Mouse (Mus musculus): ENCODE measurements at regions not wholly inside any gene's neighbourhood (a gene's known extent, or its start where the extent isn't known, plus 50 kb on each side); places are given as distances from the start of the nearest gene placed in this dataset.
"Not testable (repeated sequence)": the region's sequence is repeated elsewhere in the genome, so short reads cannot be mapped to it uniquely, and the experiment has no call there.

GRCm38 (mm10) chr3:9065892-9066291, 544.0 kb downstream of the Zfp704 start:
- no peak for DNase-seq (ENCODE audit: low read depth)

DNA sequence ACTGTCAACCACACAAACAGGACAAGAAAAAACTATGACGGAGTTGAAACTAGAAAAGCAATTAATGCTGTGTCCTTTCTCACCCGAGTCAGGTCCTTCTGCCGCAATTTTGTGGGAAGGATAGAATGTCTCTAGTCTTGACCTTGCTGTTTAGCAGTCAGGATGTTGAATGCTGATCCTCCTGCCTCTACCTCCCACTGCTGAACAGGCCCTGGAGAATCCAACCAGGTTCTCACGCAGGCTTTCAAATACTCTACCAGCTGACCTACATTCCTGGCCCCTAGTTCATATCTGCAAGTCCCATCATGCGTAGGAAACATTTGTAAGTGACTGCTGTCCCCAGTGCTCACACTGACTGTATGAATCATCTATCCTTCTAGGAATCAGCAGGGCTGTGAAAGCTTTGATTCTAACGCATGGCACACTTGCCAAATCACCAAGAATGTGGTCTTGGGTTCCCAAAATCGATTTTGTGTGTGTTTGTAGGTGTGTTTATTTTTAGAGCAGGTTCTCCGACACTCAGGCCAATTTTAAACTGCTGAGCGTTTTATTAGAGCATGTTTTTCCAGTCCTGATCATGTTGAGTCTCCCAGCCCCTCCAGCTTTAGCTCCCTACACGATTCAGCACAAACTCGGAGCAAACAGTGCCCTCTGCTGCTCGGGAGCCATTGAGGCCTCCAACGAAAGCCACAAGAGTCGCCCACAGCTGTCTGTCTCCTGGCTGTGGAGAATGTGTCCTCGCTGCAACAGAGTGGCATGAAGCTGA, 545.4 kb downstream of the Zfp704 start:
- DNase-seq (ENCODE audit: low read depth), result peak; percentile 31

DNA sequence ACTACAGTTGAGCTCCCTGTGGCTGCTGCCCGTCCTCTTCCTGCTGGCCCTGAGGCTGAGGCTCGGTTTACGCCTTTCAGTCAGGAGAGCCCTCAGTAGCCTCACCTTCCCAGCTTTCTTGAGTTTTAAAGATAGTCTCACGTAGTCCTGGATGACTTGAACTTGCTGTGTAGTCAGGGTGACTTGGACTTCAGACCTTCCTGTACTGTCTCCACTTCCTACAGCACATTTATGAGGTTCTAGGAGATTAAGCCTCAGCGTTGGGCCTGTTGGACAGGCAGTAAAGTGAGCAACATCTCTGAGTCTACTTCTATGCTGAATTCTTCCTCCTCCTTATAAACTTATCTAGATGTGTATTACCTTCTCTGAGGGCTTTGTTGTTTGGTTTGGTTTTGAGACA, 546.2 kb downstream of the Zfp704 start:
- no peak for DNase-seq (ENCODE audit: low read depth)

DNA sequence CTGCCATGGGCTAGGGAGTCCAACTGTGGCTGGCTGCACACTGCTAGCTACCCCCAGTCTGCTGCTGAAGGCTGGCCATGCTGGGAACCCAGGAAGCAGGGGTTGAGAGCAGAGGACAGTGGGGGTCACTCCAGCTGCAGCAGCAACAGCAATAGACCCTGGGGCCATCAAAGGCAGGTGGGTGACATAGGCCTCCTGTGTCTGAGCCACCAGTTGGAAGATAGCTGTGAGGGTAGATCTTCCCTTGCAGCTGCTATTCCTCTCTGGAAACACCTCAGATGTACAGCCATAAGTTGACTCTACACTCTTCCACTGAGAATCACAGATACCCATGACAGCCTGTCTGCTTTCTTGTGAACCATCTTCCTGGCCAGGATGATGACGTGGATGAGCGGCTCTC, 548.5 kb downstream of the Zfp704 start:
- no peak for DNase-seq (ENCODE audit: low read depth)

- DNase-seq (ENCODE audit: low read depth), result not testable (repeated sequence)
These were observed 552.2 kb downstream of the Zfp704 start for GRCm38 (mm10) chr3:9057703-9058102.

DNA sequence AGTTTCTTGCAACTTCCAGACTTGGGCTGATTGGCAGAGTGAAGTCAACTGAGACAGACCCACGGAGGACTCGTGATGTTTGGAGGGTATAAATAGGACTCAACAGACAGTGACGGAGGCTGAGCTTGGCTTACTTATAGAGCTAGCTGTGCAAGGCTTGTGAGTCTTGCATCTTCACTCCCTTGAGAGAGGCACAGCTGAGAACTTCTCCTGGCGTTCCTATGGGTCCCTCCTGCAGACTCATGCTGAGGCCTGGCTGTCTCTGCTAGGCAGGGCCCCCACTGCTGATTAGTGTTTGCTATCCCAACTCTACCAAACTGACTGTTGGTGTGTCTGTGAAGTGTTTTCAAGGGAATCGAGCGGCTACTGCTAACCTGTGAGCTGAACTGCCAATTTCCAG, 553.0 kb downstream of the Zfp704 start:
- no peak for DNase-seq (ENCODE audit: low read depth)

DNA sequence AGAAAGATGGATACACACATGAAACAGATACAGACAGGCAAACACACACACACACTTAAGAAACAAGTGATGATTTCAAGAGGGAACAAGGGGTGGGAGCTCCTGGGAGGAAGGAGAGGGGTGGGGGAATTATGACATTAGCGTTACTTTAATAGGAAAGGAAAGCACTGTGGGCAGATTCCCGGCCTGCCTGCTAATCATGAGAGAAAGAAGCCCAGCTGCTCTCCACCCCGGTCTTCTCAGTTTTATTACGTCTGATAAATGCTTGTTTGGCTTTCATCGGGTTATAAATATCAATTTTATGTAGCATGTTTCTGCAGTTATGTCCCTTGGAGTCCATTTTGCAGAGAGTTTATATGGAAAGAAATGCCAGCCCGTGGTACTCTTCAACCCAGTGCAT, 554.1 kb downstream of the Zfp704 start:
- DNase-seq (ENCODE audit: low read depth), result no peak
